Mouse (Mus musculus): ENCODE results near the gene Calm3.

GRCm38 (mm10) chr7:16890944-16891343 is 33.0 kb downstream of the Calm3 start:
- TF ChIP-seq CTCF (conservative IDR thresholded peaks at IDR 0.05; ENCODE audit: low read length) (no peak), NANOG (IDR thresholded peaks at IDR 0.05; ENCODE audit: borderline replicate concordance, low read length) (no peak)

All from E14TG2a.4 (cell line).